Mouse (Mus musculus) urinary bladder, postnatal 4 days (tissue): ENCODE measurements around the gene Gimap3.
A peak's percentile ranks its signal among the peaks of the same experiment; 100 is the strongest.

Experiments used
- DNase-seq, 2 experiments: peaks; one replicate each; pipeline ENCODE4 v3.0.0; 2021 to 2022; ENCODE audit warnings: low spot score in 2 of 2

The Gimap3 gene

DNA sequence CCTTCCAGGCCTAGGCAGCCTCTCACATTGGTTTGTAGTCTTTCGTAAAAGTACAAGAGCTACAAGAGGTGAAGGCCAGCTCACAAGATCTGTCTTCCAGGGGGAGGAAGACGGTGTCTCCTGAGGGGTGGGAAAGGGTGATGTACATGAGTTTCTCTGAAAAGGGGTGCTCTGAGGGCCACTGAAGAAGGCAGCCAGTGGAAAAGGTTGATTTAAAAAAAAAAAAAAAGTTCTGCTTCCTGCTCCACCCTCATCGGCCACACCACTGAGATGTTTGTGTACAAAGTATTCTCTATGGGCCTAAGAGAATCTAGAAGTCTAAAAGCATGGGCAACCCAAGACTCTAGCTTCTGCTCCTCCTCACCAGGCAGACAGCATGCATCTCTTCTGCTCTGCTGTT lies at the start of gene Gimap3:
Gene Gimap3, minus strand, starts transcription at position 156 of the 400 bp plus-strand sequence.
- DNase-seq, result no peak

DNA sequence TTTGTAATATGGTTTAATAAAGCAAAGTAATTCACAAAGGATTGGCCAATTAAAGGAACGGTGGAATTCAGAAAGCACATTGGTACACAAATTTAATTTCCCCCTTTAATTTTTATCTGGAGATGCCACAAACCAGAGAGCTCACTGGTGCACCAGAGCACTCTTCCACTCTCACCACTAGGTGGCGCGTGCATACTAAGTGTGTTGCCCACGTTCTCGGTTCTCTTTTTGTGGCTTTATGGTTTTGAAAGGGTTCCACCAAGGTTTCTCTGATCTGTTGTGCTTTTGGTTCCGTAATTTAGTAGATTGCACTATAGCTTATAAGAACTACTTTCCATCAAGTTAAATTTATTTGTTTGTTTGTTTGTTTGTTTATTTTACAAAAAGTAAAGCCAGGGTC lies 47.2 kb upstream of the Gimap3 start:
- DNase-seq, result peak; percentile 43 to 76

DNA sequence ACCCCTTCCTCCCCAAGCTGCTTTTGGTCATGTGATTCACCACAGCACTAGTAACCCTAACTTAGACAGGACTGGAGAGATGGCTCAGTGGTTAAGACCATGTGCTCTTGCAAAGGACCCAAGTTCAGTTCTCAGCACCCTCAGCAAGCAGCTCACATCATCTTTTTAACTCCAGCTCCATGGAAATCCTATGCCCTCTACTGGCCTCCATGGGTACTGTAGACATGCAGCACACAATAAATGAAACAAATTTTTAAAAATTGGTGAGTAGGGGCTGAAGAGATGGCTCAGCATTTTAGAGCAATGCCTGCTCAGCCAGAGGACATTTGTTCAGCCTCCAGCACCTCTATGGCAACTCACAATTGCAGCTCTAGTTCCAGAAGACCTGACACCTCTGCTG lies 44.4 kb upstream of the Gimap3 start:
- DNase-seq, result peak in 1 of 2 experiments; percentile 44

DNA sequence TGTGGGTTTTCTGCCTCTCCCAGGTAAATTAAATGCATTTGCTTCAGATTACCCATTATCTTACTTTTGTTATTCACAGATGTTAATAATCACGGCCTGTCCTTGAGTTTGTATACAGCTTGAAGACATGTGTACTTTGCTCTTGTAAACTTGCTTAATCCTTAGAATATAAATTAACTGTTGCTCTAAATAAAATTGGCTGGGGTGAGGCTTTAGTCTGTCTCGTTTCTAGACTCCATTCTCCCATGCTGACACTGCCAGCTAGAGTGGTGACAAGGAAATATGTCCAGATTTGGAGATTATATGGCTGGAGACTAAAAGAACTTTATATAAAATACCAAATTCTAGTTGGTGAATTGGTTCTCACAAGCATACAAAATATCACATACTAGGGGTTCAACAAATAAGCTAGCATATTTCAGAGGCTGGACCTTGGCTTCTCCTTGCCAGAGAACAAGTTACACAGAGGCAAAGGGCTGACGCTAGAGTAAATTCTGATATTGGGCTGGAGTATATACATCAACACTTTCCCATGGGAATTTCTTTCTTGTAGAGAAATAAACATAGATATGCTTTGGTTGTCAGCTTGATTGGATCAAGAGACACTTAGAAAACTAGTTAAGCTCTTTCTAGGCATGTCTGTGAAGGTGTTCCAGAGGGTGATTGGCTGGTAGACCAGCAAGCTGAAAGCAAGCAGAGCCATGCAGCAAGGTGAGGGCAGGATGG lies 39.0 kb upstream of the Gimap3 start:
- DNase-seq, result no peak

DNA sequence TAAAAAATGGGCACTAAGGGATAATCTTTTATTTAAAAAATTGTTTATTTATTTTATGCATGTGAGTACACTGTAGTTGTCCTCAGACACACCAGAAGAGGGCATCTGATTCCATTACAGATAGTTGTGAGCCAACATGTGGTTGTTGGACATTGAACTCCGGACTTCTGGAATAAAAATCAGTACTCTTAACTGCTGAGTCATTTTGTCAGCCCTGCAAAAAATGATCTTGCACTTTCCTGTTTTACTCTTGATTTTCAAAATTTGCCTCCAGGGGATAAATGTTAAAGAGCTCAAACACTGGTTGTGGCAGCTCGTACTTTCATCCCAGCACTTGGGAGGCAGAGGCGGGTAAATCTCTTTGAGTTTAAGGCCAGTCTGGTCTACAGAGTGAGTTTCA lies 36.1 kb upstream of the Gimap3 start:
- DNase-seq, result no peak

DNA sequence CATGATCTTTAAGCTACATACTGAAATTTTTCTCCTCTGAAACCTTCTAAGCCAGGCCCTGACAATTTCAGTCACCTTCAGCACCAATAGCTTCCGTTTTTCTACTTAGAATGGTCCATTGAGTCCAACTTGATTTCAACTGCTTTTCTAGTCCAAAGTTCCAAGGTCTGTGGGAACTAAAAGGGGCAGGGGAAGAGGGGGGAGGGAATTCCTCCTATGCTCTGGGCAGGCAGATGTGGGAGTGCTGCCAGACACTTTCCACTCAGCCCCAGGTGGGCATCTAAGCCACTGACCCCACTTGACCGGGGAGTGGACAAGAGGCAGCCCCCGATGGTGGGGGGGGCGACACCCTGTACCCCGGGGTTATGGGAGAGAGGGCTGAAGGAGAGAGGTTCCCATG lies 33.7 kb upstream of the Gimap3 start:
- DNase-seq, result peak in 1 of 2 experiments; percentile 19

DNA sequence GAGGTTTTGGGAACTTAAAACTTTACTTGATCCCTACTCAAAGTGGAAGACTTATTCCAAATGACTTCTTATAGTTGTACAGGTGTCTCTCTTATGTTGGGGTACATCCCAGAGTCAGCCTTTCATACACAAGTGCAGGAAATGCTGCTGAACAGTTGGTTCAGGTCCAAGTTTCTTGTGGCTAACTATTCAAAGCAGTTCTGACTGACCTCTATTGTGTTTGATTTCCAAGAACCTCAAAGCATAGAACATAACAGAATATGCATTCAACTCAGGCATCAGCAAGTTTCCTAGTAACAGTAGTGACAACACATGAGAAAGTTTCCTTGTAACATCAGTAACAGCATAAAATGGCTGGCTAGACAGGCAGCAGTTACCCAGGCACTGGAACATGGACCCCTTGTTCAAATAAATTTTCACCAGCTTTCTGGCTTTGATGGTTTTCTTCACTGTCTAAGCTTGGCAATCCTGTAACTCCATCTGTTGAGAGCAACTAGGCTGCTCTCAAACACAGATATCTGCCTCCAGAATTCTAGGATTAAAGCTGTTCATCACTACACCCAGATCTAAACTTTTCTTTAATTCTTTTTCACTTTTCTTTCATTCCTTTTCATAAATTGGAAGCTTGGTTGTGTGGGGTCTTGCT lies 32.9 kb upstream of the Gimap3 start:
- DNase-seq, result no peak

DNA sequence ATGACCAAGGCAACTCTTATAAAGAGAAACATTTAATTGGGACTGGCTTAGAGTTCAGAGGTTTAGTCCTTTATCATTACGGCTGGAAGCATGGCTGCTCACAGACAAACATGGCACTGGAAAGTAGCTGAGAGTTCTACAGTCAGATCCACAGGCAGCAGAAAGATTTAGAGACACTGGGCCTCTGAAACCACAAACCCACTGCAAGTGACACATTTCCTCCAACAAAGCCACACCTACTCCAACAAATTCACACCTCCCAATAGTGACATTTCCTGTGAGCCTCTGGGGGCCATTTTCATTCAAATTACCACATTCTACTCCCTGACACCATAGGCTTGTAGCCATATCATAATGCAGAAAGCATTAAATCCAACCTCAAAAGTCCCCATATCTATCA lies 31.2 kb upstream of the Gimap3 start:
- no peak for DNase-seq

DNA sequence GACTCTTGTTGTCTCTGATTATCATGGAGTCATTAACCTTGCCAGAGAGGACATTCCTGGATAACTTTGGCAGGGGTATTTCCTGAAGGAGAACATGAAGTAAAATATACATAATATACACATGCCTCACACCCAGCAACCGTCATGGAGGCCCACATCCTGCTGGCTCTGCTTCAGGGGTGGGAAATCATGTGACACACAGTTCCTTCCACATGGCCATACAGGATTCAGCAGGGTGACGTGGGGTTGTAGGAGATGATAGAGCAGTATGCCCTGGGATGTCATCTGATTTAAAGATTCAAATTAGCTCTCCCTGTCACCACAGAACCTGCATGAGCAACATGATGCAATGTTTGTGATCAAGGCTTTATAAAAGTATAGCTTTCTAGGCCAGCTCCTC lies 17.2 kb upstream of the Gimap3 start:
- no peak for DNase-seq

DNA sequence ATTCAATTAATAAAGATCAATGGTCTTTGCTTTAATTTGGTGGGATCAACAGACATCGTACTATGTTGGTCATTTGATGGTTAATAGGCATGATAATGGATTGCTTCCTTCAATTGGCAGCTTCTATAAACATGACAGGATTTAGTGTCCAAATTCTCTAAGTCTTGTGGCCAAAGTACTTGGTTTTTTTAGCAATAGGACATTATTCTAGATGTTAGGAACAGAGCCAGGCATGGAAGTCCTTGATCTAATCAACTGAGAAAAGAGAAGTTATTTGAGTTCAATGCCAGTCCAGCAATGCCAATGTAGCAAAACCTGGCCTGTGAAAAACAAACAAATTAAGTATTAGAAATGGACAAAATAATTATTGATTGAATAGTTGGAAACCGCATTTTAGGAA lies 14.9 kb upstream of the Gimap3 start:
- DNase-seq, result no peak

DNA sequence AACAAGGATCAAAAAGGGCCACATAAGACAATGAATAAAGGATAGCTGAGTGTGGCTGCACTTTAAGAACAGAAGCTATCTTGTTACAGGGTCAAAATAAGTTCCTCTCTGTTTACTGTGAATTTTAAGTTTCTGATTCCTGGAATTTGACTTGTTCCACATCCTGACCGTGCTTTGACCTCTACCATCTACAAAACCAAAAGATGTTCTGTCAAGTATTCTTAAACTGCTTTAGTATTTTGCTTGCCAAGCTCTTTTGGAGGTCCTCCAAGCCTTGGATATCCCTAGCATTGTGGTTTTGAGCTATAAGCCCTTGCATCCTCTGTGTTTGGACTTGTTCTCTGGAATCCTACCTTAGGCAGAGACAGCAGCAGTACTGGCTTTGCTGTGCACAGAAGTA lies 14.5 kb upstream of the Gimap3 start:
- no peak for DNase-seq

DNA sequence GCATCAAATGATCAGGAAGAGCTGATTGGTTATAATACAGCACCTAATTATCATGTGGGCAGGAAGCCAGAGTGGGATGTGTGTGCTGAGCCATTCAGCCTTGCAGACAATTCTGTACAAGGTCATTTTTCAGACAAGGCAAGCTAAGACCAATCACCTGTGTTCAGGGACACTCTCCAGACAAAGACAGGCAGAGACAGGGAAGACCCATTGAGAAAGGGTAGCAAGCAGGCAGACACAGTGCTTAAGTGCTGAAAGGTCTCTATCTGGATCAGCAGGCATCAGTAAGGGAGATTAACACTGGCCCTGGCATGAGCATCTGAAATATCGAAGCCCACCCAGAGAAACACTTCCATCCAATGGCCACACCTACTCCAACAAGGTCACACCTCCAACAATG lies 13.8 kb upstream of the Gimap3 start:
- no peak for DNase-seq

DNA sequence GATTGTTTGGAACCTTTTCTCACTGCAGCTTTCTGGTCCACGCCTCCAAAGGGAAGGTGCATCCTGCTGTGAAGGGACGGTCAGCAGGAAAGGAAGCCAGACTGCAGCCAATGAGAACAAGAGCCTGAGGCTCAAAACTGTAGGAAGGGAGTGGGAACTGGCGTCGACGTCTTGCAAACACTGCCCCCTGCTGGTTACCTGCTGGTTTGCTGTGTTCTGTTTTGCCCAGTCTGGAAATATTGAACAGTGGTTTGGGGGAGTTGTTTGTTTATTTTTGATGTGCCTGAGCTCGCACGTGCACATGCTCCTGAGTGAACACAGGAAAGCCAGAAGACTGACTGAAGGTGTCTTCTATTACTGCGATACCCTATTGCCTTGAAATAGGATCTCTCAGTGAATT lies 1.4 kb upstream of the Gimap3 start:
- peak; percentile 55 to 83 for DNase-seq

DNA sequence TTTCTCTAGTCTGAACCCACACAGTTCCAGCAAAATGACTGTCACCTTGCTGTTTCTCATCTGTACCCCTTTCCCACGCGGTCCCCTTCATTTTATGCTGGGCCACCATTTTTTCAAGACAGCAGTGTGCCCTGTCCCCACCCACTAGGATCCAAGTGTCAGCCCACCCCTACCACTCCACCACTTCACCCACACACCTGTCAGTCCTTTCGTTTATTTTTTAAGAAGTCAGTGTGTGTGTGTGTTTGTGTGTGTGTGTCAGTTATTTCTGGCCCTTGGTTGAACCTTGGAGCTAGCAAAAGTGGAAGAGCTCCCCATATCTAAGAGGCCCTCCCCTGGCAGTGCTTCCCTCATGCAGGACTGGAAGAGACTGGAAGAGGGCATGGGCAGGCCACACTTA lies 1.7 kb downstream of the Gimap3 start:
- no peak for DNase-seq

DNA sequence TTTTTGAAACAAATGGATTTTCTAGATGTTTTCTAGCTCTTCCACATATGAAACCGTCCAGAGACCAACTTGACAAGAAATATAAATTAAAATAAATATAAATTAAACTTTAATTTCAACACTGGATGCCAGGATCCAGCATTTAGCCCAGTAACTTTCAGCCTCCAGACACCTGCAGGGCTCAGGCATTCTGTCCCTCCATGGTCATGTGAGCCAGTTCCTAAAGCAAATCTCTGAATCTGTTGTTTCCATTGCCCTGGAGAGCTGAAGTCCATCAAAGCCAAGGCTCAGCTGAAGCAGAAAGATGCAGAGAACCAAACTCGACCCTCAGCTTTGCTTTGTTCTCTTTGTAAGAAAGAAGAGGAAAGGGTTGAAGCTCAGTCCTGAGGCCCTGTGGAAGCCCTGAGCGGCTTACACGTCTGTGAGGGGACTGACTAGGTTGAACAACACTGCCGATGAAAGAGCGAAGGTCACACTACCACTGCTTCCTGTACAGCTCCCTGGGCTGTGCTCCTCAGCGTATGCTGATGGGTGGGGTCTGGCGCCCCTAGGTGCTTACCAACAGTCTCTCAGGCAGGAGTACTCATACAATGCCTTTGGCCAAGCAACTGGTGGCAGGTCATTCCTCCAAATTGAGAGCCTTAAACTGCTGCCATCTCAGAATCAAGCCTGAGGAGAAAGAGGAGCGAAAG lies 2.3 kb downstream of the Gimap3 start:
- no peak for DNase-seq

DNA sequence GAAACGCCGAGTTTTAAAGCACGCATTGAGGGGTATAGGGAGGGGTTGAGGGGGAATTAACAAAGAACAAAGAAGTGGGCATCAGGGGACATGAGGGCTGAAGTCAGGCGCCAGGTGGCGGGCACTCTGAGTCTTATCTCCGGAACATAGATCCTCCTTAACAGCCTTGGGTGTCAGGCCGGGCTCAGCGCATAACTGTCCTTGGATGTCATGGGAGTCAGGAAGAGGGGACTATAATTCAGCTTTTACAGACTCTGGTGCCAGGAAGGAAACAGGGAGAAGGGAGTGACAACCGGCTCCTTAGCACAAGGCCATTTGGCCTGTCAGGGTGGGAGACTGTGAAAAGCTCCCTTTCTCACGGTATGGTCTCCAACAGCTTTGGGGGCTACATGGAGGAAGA lies 6.2 kb downstream of the Gimap3 start:
- no peak for DNase-seq

DNA sequence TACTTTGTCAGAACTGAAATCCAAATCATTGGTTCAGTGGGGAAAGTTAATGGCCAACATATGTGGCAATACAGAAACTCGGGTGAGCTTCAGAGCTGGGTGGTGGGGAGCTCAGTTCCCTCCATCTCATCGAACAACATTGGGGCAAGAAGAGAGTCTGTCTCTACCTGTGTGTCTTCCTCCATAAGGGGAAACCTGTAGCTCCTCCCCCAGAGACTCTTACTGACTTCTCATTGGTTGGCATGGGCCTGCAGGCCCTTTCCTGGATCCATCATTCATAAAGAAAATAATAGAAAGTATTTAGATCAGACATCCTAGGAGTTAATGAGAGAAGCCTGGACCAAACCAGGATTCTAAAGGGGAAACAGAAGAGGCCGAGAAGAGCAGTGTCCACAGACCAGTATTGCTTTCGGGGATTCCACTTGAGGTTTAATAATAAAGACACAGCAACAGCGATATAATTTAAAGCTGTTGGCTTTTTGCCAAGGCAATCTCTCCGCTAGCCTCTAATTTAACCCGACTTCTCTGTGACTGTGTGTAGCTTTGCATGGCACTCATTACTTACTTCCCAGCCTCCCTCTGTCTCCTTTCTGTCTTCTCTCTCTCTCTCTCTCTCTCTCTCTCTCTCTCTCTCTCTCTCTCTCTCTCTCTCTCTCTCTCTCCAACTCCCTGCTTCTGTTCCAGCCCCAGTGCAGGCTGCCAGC lies 6.9 kb downstream of the Gimap3 start:
- DNase-seq, result no peak

DNA sequence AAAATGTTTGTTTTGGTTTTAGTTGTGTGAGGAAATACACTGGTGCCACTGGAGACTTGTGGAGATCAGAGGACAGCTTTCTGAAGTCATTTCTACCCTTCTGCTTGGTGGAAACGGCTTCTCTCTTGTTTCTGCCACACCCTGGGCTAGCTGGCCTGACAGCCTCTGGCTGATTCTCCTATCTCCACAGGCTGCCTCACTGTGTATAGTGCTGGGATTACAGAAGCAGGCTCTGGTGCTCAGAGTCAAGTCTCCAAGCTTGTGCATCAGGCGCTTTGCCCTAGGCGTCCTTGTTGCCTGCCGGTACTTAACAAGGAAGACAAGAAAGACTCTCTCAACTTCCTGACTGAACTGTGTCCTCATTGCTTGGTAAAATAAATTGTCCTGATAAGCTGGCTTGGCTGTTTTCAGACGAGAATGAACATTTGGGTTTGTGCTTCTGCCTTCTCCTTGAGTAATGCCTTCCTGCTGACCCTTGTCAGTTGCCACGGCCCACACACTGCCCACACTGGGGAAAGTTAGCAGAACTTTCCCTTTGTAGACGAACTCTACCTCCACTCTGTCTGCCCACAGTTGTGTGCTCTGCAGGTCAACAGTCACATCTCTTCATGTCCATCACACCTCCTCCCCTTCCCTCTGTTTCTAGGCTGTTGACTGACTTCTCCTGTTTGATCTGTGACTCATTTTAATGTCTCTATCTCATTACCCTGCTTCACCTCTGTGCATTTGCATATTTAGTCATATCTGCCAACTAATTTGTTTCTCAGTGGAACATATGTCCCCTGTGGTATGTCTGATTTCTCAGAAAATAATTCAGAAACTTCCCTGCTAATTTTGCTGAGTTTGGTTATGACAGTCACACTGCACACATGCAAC lies 23.3 kb downstream of the Gimap3 start:
- no peak for DNase-seq

DNA sequence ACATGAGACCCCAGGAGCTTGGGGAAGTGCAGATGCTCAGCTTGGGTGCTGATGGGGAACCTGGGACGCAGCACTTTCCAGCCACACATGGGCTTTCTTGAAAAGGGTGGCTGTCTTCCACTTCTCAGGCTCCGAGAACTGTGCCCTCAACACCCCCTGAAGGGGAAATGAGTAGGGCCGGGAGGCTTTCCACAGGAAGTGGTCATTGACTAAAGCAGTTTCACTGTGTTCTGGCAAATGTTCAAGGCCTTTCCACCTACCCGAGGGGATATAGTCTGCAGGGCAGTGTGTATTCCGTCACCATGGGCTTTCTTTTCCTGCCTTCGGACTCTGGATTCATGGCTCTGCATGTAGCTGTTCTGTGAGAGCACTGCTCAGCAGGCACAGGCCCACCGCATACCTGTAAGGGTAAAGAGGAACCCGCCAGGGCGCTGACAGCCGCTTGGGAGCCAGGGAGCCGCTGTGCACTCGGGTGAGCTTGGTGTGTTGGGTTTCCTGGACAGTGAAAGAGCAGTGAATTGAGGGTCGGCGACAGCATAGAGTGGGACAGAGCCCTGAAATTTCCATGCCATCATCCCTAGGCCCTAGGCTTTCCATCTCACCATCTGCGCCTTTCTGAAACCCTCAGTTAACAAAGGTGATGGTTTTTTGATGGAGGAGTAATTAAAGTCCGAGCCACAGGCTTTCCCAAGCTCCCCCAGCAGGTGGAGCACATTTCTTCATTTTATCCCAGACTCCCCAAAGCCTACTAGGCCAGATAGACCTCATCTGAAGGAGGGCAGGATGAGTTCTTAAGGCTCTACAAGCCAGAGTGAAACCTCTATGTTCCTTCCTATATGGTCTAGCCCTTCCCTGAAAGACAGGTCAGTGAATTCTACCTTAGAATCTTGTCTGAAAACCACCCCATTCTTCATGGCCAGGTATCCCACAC lies 24.4 kb downstream of the Gimap3 start, which contains the start of gene Gimap5:
Gene Gimap5, plus strand, starts transcription at position 239 of the 931 bp plus-strand sequence.
- DNase-seq, result no peak

DNA sequence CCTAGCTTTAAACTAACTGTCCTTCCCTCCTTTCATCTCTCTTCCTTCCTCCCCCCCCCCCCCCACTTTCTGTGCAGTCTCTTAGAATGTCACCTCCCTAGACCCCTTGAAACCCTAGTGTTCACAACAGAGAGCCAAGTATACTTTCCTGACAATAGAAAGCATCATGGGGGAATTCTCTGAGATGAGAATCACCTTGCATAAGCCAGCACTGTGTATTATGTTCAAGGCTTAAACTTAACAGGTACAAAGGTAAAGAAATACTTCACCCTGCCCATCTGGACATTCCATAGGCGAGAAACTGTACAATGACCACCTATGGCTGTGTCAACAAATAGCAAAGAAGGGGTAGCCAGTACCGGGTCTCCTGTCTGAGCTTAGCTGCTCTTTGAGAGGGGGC lies 25.2 kb downstream of the Gimap3 start:
- DNase-seq, result no peak
